ENCODE assay signal across 9 mouse cellular contexts in genomic region chr9:37433823-37434560, GRCm38 (mm10). TPM values are rescaled to one million over a fixed set of nuclear protein-coding genes. Genes with fewer than 3 reads are reported as not detected.
DNase-seq lines count a peak whose midpoint lies in the region; ATAC-seq and TF ChIP-seq lines count a peak whose summit lies in the region.
"Had no signal": no experiment of that assay in that cellular context is flagged by ENCODE, and none has a peak within 500 bp of the region (broad histone marks: within the 10 kb centered on the region; RNA-seq: fewer than 3 reads in every experiment).

No protein-coding gene starts in this region.

- peaks cover 9% of the 10 kb centered on the region; the same call in 1 of the 2 replicates for H3K4me1 ChIP-seq in heart, postnatal 0 days (ENCODE audit: control insufficient read depth, insufficient read depth)
- H3K4me1 ChIP-seq in neural tube, embryonic 13.5 days (replicated peaks): peaks cover 55% of the 10 kb centered on the region

- no peak for TF ChIP-seq EP300 in heart, postnatal 0 days (IDR thresholded peaks at IDR 0.05; ENCODE audit: low read depth)

- no peaks in the 10 kb centered on the region for H3K36me3 ChIP-seq in heart, postnatal 0 days (replicated peaks; ENCODE audit: control insufficient read depth, insufficient read depth, low read length)
- no peaks in the 10 kb centered on the region for H3K36me3 ChIP-seq in neural tube, embryonic 13.5 days

- ATAC-seq in heart, postnatal 0 days (ENCODE audit: insufficient read depth, low read depth): no peak
- no peak for ATAC-seq in neural tube, embryonic 13.5 days (ENCODE audit: low read depth)
- ATAC-seq: Patski had no signal

- H3K4me2 ChIP-seq in heart, postnatal 0 days (ENCODE audit: low read depth, low read length): peak overlapping the region; percentile 34; the same call in 1 of the 2 replicates
- peak overlapping the region; percentile 70 for H3K4me2 ChIP-seq in neural tube, embryonic 13.5 days

- no peak for TF ChIP-seq CTCF in heart, postnatal 0 days (IDR thresholded peaks at IDR 0.05; ENCODE audit: low read depth)

- H3K9me3 ChIP-seq in heart, postnatal 0 days (replicated peaks; ENCODE audit: control insufficient read depth, low read length): no peaks in the 10 kb centered on the region
- no peaks in the 10 kb centered on the region for H3K9me3 ChIP-seq in neural tube, embryonic 13.5 days

- peak; percentile 54 for DNase-seq in lung, postnatal 10 days
- no peak for DNase-seq in lung, adult 18-20 months
- no peak for DNase-seq in heart, postnatal 0 days (ENCODE audit: low spot score)
- peak; percentile 49 for DNase-seq in kidney, postnatal 10 days
- DNase-seq in adrenal gland, adult 18-20 months (ENCODE audit: low spot score in 2 of 2): no peak
- DNase-seq in urinary bladder, postnatal 25 days (ENCODE audit: low spot score): no peak
- no peak for DNase-seq in left cerebral cortex, adult 18-20 months (ENCODE audit: low spot score in 2 of 2)

- H3K9ac ChIP-seq in heart, postnatal 0 days (replicated peaks; ENCODE audit: low read depth, low read length): no peak overlapping the region
- peak overlapping the region; percentile 41; the same call in 1 of the 2 replicates for H3K9ac ChIP-seq in neural tube, embryonic 13.5 days

- 2% methylated on average over 18 of the region's 18 CpGs for WGBS in heart, postnatal 0 days
- 2% methylated on average over 18 of the region's 18 CpGs for WGBS in neural tube, embryonic 13.5 days

- H3K4me3 ChIP-seq in heart, postnatal 0 days (ENCODE audit: low read depth, low read length): 0 out of 2 replicates have a peak overlapping the region, but pooled peaks have one; percentile 18
- peak overlapping the region; percentile 41; the same call in 1 of the 2 replicates for H3K4me3 ChIP-seq in neural tube, embryonic 13.5 days

- H3K27me3 ChIP-seq in heart, postnatal 0 days (ENCODE audit: control insufficient read depth, insufficient read depth, low read length): peaks cover 69% of the 10 kb centered on the region
- H3K27me3 ChIP-seq in neural tube, embryonic 13.5 days: peaks cover 73% of the 10 kb centered on the region

- no peak overlapping the region for H3K27ac ChIP-seq in heart, postnatal 0 days (ENCODE audit: low read depth)
- no peak overlapping the region for H3K27ac ChIP-seq in neural tube, embryonic 13.5 days (replicated peaks)

RNA-seq across cellular contexts. Expression of gene Robo3, which starts 0.9 kb away (rescaled TPM):
- not detected in 2 replicates for total RNA-seq in heart, postnatal 0 days (2014; rRNA removed; ENCODE audit: low replicate concordance)
- polyA plus RNA-seq in heart, postnatal 0 days (2015; fragmentation: Nextera tagmentation; extraction: Ambion mirVana): 0.12 and 0.18 TPM in 2 replicates
- polyA plus RNA-seq in neural tube, embryonic 13.5 days (2015; fragmentation: Nextera tagmentation; extraction: Ambion mirVana): 63.2 and 65.0 TPM in 2 replicates
- 1 to 10 TPM in 1 of 2 experiments, under 1 TPM in 1; 0.64 to 1.7 TPM for total RNA-seq in adrenal gland, adult 18-20 months (2021)
- total RNA-seq in left cerebral cortex, adult 18-20 months (2021): 10 to 100 TPM; 12.7 to 21.8 TPM

RNA-seq across cellular contexts. Expression of gene Robo4, which starts 32.3 kb away (rescaled TPM):
- total RNA-seq in heart, postnatal 0 days (2014; rRNA removed; ENCODE audit: low replicate concordance): 29.5 and 44.2 TPM in 2 replicates
- polyA plus RNA-seq in heart, postnatal 0 days (2015; fragmentation: Nextera tagmentation; extraction: Ambion mirVana): 10.2 and 12.4 TPM in 2 replicates
- 6.2 and 7.8 TPM in 2 replicates for polyA plus RNA-seq in neural tube, embryonic 13.5 days (2015; fragmentation: Nextera tagmentation; extraction: Ambion mirVana)
- 10 to 100 TPM; 18.3 to 18.5 TPM for total RNA-seq in adrenal gland, adult 18-20 months (2021)
- total RNA-seq in left cerebral cortex, adult 18-20 months (2021): 1 to 10 TPM; 4.9 to 7.2 TPM
- polyA plus RNA-seq: Patski had no signal

RNA-seq across cellular contexts. Expression of gene Msantd2, which starts 55.1 kb away (rescaled TPM):
- 3.8 and 5.3 TPM in 2 replicates for total RNA-seq in heart, postnatal 0 days (2014; rRNA removed; ENCODE audit: low replicate concordance)
- polyA plus RNA-seq in heart, postnatal 0 days (2015; fragmentation: Nextera tagmentation; extraction: Ambion mirVana): 5.8 and 6.4 TPM in 2 replicates
- polyA plus RNA-seq in neural tube, embryonic 13.5 days (2015; fragmentation: Nextera tagmentation; extraction: Ambion mirVana): 33.4 and 33.7 TPM in 2 replicates
- total RNA-seq in adrenal gland, adult 18-20 months (2021): 10 to 100 TPM; 21.1 to 24.0 TPM
- total RNA-seq in left cerebral cortex, adult 18-20 months (2021): 10 to 100 TPM; 14.0 to 23.0 TPM

Comparison
In these comparisons a context has a peak if more than half of its experiments do, and no peak if none do; other contexts are left out.
1. DNase-seq: peak in lung, postnatal 10 days (single experiment) and kidney, postnatal 10 days (single experiment); none in lung, adult 18-20 months (0 of 2), heart, postnatal 0 days (single experiment), adrenal gland, adult 18-20 months (0 of 2), urinary bladder, postnatal 25 days (single experiment) and left cerebral cortex, adult 18-20 months (0 of 2).
2. RNA of gene Robo3, which starts 0.9 kb away (total RNA-seq): 12.7 to 21.8 TPM in left cerebral cortex, adult 18-20 months; 0.64 to 1.7 TPM in adrenal gland, adult 18-20 months and not detected in heart, postnatal 0 days; every median in the first group is over 4 times any median in the second.